Comparison of ENCODE assay signal across 23 mouse cellular contexts in the genomic region with DNA sequence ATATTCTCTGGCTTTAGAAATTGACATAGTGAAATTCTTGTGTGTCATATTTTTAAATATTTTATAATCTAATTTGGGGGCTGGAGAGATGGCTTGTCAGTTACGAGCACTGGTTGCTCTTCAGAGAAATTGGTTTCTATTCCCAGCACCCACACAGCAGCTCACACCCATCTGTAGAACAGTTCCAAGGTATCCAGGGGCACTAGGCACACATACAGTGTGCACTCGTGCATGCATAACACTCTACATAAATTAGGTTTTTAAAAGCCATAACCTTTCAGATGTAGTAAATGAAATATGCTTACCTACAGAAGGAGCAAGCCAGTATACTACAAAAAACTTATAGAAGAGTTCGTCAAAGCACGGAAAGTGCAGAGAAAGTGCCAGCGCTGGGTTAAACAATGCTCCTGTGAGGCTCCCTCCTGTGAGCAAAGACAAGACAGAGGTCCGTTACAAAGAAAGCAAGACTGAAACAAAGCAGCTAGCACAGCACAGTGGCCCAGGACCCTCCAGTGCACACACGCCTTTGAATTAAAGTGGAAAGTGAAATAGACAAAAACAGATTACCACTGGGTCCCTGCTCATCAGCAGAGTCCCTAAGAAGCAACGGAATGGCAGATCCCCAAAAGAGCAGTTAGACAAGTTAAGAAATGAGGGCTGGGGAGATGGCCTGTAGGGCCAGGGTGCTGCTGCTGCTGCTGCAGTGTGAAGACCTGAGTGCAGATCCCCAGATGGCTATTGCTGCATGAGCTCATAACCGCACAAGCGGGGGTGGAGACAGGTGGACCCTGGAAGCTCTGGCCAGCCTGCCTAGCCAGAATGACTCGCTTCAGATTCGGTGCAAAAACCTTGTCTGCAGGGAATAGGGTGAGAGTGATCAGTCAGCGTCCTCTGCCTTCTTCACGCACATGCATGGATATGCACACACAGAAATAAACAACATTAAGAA. TPM values are rescaled to one million over a fixed set of nuclear protein-coding genes. Genes with fewer than 3 reads are reported as not detected.
DNase-seq lines count a peak whose midpoint lies in the region; ATAC-seq and TF ChIP-seq lines count a peak whose summit lies in the region.
"Had no signal": no experiment of that assay in that cellular context is flagged by ENCODE, and none has a peak within 500 bp of the region (broad histone marks: within the 10 kb centered on the region; RNA-seq: fewer than 3 reads in every experiment).

No protein-coding gene starts in this region.

- H3K36me3 ChIP-seq in forebrain, embryonic 16.5 days (ENCODE audit: control insufficient read depth, insufficient read depth) = no peaks in the 10 kb centered on the region
- no peaks in the 10 kb centered on the region for H3K36me3 ChIP-seq in forebrain, embryonic 11.5 days (ENCODE audit: control insufficient read depth, insufficient read depth, low read length)
- 0 out of 2 replicates have a peak, but pooled peaks cover 12% of the 10 kb centered on the region for H3K36me3 ChIP-seq in midbrain, embryonic 12.5 days
- 0 out of 2 replicates have a peak, but pooled peaks cover 3% of the 10 kb centered on the region for H3K36me3 ChIP-seq in midbrain, postnatal 0 days (ENCODE audit: insufficient read depth, low read length)
- peaks cover 36% of the 10 kb centered on the region for H3K36me3 ChIP-seq in embryonic facial prominence, embryonic 10.5 days (replicated peaks)
- H3K36me3 ChIP-seq: stomach, embryonic 15.5 days had no signal

- DNase-seq in forebrain, embryonic 11.5 days (ENCODE audit: low spot score) = no peak
- no peak for DNase-seq in midbrain, postnatal 0 days (ENCODE audit: low spot score)
- no peak for DNase-seq in embryonic facial prominence, embryonic 10.5 days (ENCODE audit: low spot score)
- peak; percentile 49 for DNase-seq in thymus, postnatal 14 days
- no peak for DNase-seq in spleen, adult 18-20 months
- DNase-seq: adrenal gland, postnatal 14 days; B cell, adult 2 months; cerebellum, adult 11-12 months; gastrocnemius, adult 2 months; lung, adult 2 months; lung, postnatal 4 days had no signal

- H3K4me3 ChIP-seq in forebrain, embryonic 16.5 days (replicated peaks; ENCODE audit: low read length) = no peak overlapping the region
- no peak overlapping the region for H3K4me3 ChIP-seq in forebrain, embryonic 11.5 days (ENCODE audit: low read depth, low read length)
- H3K4me3 ChIP-seq in midbrain, embryonic 12.5 days = no peak overlapping the region
- no peak overlapping the region for H3K4me3 ChIP-seq in midbrain, postnatal 0 days (ENCODE audit: low read depth, low read length)
- H3K4me3 ChIP-seq in embryonic facial prominence, embryonic 10.5 days = no peak overlapping the region
- H3K4me3 ChIP-seq: embryonic facial prominence, embryonic 13.5 days; gastrocnemius, adult 2 months; heart, embryonic 12.5 days; left cerebral cortex, adult 2 months; limb, embryonic 10.5 days; stomach, embryonic 15.5 days had no signal

- no peak overlapping the region for H3K9ac ChIP-seq in forebrain, embryonic 16.5 days (replicated peaks; ENCODE audit: low read depth, low read length)
- H3K9ac ChIP-seq in forebrain, embryonic 11.5 days (ENCODE audit: low read length) = no peak overlapping the region
- peak overlapping the region; percentile 31; the same call in 1 of the 2 replicates for H3K9ac ChIP-seq in midbrain, embryonic 12.5 days (replicated peaks)
- H3K9ac ChIP-seq in midbrain, postnatal 0 days (replicated peaks; ENCODE audit: low read length, poor library complexity, severe bottlenecking) = no peak overlapping the region
- H3K9ac ChIP-seq: embryonic facial prominence, embryonic 13.5 days; heart, embryonic 12.5 days; stomach, embryonic 15.5 days had no signal

- no peak overlapping the region for H3K27ac ChIP-seq in forebrain, embryonic 16.5 days (ENCODE audit: low read length)
- no peak overlapping the region for H3K27ac ChIP-seq in forebrain, embryonic 11.5 days (ENCODE audit: low read depth, low read length)
- H3K27ac ChIP-seq in midbrain, embryonic 12.5 days (replicated peaks) = no peak overlapping the region
- no peak overlapping the region for H3K27ac ChIP-seq in midbrain, postnatal 0 days (ENCODE audit: low read depth, low read length)
- H3K27ac ChIP-seq in embryonic facial prominence, embryonic 10.5 days (replicated peaks) = 0 out of 2 replicates have a peak overlapping the region, but pooled peaks have one; percentile 19
- H3K27ac ChIP-seq: embryonic facial prominence, embryonic 13.5 days; gastrocnemius, adult 2 months; kidney, postnatal 0 days; left cerebral cortex, adult 2 months; limb, embryonic 10.5 days; stomach, embryonic 15.5 days had no signal

- 27% methylated on average over 14 of the region's 14 CpGs for WGBS in forebrain, embryonic 16.5 days
- WGBS in forebrain, embryonic 11.5 days = 34% methylated on average over 14 of the region's 14 CpGs
- WGBS in midbrain, embryonic 12.5 days = 32% methylated on average over 14 of the region's 14 CpGs
- WGBS in midbrain, postnatal 0 days = 30% methylated on average over 14 of the region's 14 CpGs
- 56% methylated on average over 14 of the region's 14 CpGs for WGBS in embryonic facial prominence, embryonic 10.5 days

- H3K9me3 ChIP-seq in forebrain, embryonic 16.5 days (ENCODE audit: control insufficient read depth, low read length) = no peaks in the 10 kb centered on the region
- H3K9me3 ChIP-seq in forebrain, embryonic 11.5 days (ENCODE audit: control insufficient read depth, low read length) = no peaks in the 10 kb centered on the region
- H3K9me3 ChIP-seq in midbrain, embryonic 12.5 days = no peaks in the 10 kb centered on the region
- no peaks in the 10 kb centered on the region for H3K9me3 ChIP-seq in midbrain, postnatal 0 days (ENCODE audit: low read length)
- H3K9me3 ChIP-seq in embryonic facial prominence, embryonic 10.5 days = no peaks in the 10 kb centered on the region
- H3K9me3 ChIP-seq: embryonic facial prominence, embryonic 13.5 days; heart, embryonic 12.5 days; limb, embryonic 10.5 days; stomach, embryonic 15.5 days had no signal

- H3K27me3 ChIP-seq in forebrain, embryonic 16.5 days (replicated peaks; ENCODE audit: control insufficient read depth, insufficient read depth, low read length) = no peaks in the 10 kb centered on the region
- H3K27me3 ChIP-seq in forebrain, embryonic 11.5 days (ENCODE audit: control insufficient read depth, insufficient read depth, low read length) = no peaks in the 10 kb centered on the region
- H3K27me3 ChIP-seq in midbrain, embryonic 12.5 days = no peaks in the 10 kb centered on the region
- H3K27me3 ChIP-seq in midbrain, postnatal 0 days (ENCODE audit: insufficient read depth, low read length) = no peaks in the 10 kb centered on the region
- H3K27me3 ChIP-seq in embryonic facial prominence, embryonic 10.5 days (replicated peaks; ENCODE audit: low read depth, poor library complexity, severe bottlenecking) = no peaks in the 10 kb centered on the region
- H3K27me3 ChIP-seq: embryonic facial prominence, embryonic 13.5 days; heart, embryonic 12.5 days; stomach, embryonic 15.5 days had no signal

- ATAC-seq in forebrain, embryonic 16.5 days = 0 out of 2 replicates have a peak, but pooled peaks have one; percentile 17
- ATAC-seq in forebrain, embryonic 11.5 days (replicated peaks; ENCODE audit: low FRiP score) = no peak
- no peak for ATAC-seq in midbrain, embryonic 12.5 days (ENCODE audit: low FRiP score, low read depth)
- ATAC-seq in midbrain, postnatal 0 days (ENCODE audit: low FRiP score) = no peak
- ATAC-seq: activated CD4-positive, CD25-positive, alpha-beta regulatory T cell, adult 4 months; intestine, embryonic 16.5 days; midbrain, embryonic 16.5 days had no signal

- no peak for TF ChIP-seq CTCF in midbrain, postnatal 0 days (IDR thresholded peaks at IDR 0.05)

- no peak overlapping the region for H3K4me2 ChIP-seq in forebrain, embryonic 16.5 days (ENCODE audit: low read length)
- no peak overlapping the region for H3K4me2 ChIP-seq in forebrain, embryonic 11.5 days (ENCODE audit: low read depth, low read length, severe bottlenecking)
- H3K4me2 ChIP-seq in midbrain, embryonic 12.5 days (replicated peaks) = no peak overlapping the region
- no peak overlapping the region for H3K4me2 ChIP-seq in midbrain, postnatal 0 days (ENCODE audit: low read depth, low read length, poor library complexity, severe bottlenecking)
- H3K4me2 ChIP-seq: embryonic facial prominence, embryonic 13.5 days; heart, embryonic 12.5 days; liver, embryonic 11.5 days; stomach, embryonic 15.5 days had no signal

- peaks cover 6% of the 10 kb centered on the region; the same call in 1 of the 2 replicates for H3K4me1 ChIP-seq in forebrain, embryonic 16.5 days (replicated peaks; ENCODE audit: control insufficient read depth, insufficient read depth, low read length)
- H3K4me1 ChIP-seq in forebrain, embryonic 11.5 days (replicated peaks; ENCODE audit: control insufficient read depth, insufficient read depth, low read length) = peaks cover 9% of the 10 kb centered on the region; the same call in 1 of the 2 replicates
- H3K4me1 ChIP-seq in midbrain, embryonic 12.5 days = peaks cover 15% of the 10 kb centered on the region
- no peaks in the 10 kb centered on the region for H3K4me1 ChIP-seq in midbrain, postnatal 0 days (ENCODE audit: insufficient read depth, low read length)
- peaks cover 17% of the 10 kb centered on the region for H3K4me1 ChIP-seq in embryonic facial prominence, embryonic 10.5 days
- H3K4me1 ChIP-seq: embryonic facial prominence, embryonic 13.5 days; stomach, embryonic 15.5 days had no signal

RNA-seq across cellular contexts. Expression of gene Aqp11, which starts 9.1 kb away (rescaled TPM):
- 8.7 and 11.5 TPM in 2 replicates for polyA plus RNA-seq in forebrain, embryonic 16.5 days (2015; fragmentation: Nextera tagmentation; extraction: Ambion mirVana)
- polyA plus RNA-seq in forebrain, embryonic 11.5 days (2014; fragmentation: Nextera tagmentation; extraction: Ambion mirVana) = 4.6 and 4.8 TPM in 2 replicates
- 5.7 and 6.9 TPM in 2 replicates for polyA plus RNA-seq in midbrain, embryonic 12.5 days (2016; fragmentation: Nextera tagmentation; extraction: Ambion mirVana)
- 13.5 and 13.7 TPM in 2 replicates for total RNA-seq in midbrain, postnatal 0 days (2014; rRNA removed)
- polyA plus RNA-seq in midbrain, postnatal 0 days (2015; fragmentation: Nextera tagmentation; extraction: Ambion mirVana) = 24.0 and 25.4 TPM in 2 replicates
- polyA plus RNA-seq in embryonic facial prominence, embryonic 10.5 days (2016; fragmentation: Nextera tagmentation; extraction: Ambion mirVana) = 3.2 and 4.0 TPM in 2 replicates

RNA-seq across cellular contexts. Expression of gene Clns1a, which starts 32.5 kb away (rescaled TPM):
- 213 and 217 TPM in 2 replicates for polyA plus RNA-seq in forebrain, embryonic 16.5 days (2015; fragmentation: Nextera tagmentation; extraction: Ambion mirVana)
- polyA plus RNA-seq in forebrain, embryonic 11.5 days (2014; fragmentation: Nextera tagmentation; extraction: Ambion mirVana) = 250 and 257 TPM in 2 replicates
- polyA plus RNA-seq in midbrain, embryonic 12.5 days (2016; fragmentation: Nextera tagmentation; extraction: Ambion mirVana) = 195 and 202 TPM in 2 replicates
- 90.2 and 101 TPM in 2 replicates for total RNA-seq in midbrain, postnatal 0 days (2014; rRNA removed)
- 157 and 162 TPM in 2 replicates for polyA plus RNA-seq in midbrain, postnatal 0 days (2015; fragmentation: Nextera tagmentation; extraction: Ambion mirVana)
- 296 and 321 TPM in 2 replicates for polyA plus RNA-seq in embryonic facial prominence, embryonic 10.5 days (2016; fragmentation: Nextera tagmentation; extraction: Ambion mirVana)

RNA-seq across cellular contexts. Expression of gene Pak1, which starts 59.4 kb away (rescaled TPM):
- 147 TPM in 2 replicates for polyA plus RNA-seq in forebrain, embryonic 16.5 days (2015; fragmentation: Nextera tagmentation; extraction: Ambion mirVana)
- polyA plus RNA-seq in forebrain, embryonic 11.5 days (2014; fragmentation: Nextera tagmentation; extraction: Ambion mirVana) = 72.2 and 87.2 TPM in 2 replicates
- polyA plus RNA-seq in midbrain, embryonic 12.5 days (2016; fragmentation: Nextera tagmentation; extraction: Ambion mirVana) = 121 and 137 TPM in 2 replicates
- total RNA-seq in midbrain, postnatal 0 days (2014; rRNA removed) = 162 and 193 TPM in 2 replicates
- polyA plus RNA-seq in midbrain, postnatal 0 days (2015; fragmentation: Nextera tagmentation; extraction: Ambion mirVana) = 131 TPM in 2 replicates
- 43.6 and 44.2 TPM in 2 replicates for polyA plus RNA-seq in embryonic facial prominence, embryonic 10.5 days (2016; fragmentation: Nextera tagmentation; extraction: Ambion mirVana)
